Mouse (Mus musculus): ENCODE results near the gene Crybg3.
A peak's percentile ranks its signal among the peaks of the same experiment; 100 is the strongest.

The Crybg3 gene

GRCm38 (mm10) chr16:59600311-59601251 lies at the start of gene Crybg3:
Gene Crybg3, minus strand, starts transcription at chr16:59600979.
- peak; percentile 75 for DNase-seq (ENCODE audit: low spot score)

GRCm38 (mm10) chr16:59643766-59644165 lies 43.0 kb upstream of the Crybg3 start:
- no peak for DNase-seq (ENCODE audit: low spot score)

- DNase-seq (ENCODE audit: low spot score) = no peak
Measured at GRCm38 (mm10) chr16:59639985-59640384, 39.2 kb upstream of the Crybg3 start.

- peak; percentile 90 for DNase-seq (ENCODE audit: low spot score)
Measured at GRCm38 (mm10) chr16:59639102-59639691, 38.4 kb upstream of the Crybg3 start, which contains the start of gene Arl6. Gene Arl6, minus strand, starts transcription at chr16:59639391.

GRCm38 (mm10) chr16:59634598-59634997 lies 33.8 kb upstream of the Crybg3 start:
- no peak for DNase-seq (ENCODE audit: low spot score)

- DNase-seq (ENCODE audit: low spot score) = no peak
Measured at GRCm38 (mm10) chr16:59621554-59621953, 20.8 kb upstream of the Crybg3 start.

- DNase-seq (ENCODE audit: low spot score) = no peak
Measured at GRCm38 (mm10) chr16:59617167-59617566, 16.4 kb upstream of the Crybg3 start.

GRCm38 (mm10) chr16:59615675-59616074 lies 14.9 kb upstream of the Crybg3 start:
- DNase-seq (ENCODE audit: low spot score) = no peak

GRCm38 (mm10) chr16:59610750-59611149 lies 10.0 kb upstream of the Crybg3 start:
- no peak for DNase-seq (ENCODE audit: low spot score)

- no peak for DNase-seq (ENCODE audit: low spot score)
Measured at GRCm38 (mm10) chr16:59604078-59604781, 3.5 kb upstream of the Crybg3 start.

- DNase-seq (ENCODE audit: low spot score) = no peak
Measured at GRCm38 (mm10) chr16:59599411-59600265, 1.1 kb downstream of the Crybg3 start.

GRCm38 (mm10) chr16:59598997-59599396 lies 1.8 kb downstream of the Crybg3 start:
- no peak for DNase-seq (ENCODE audit: low spot score)

- DNase-seq (ENCODE audit: low spot score) = no peak
Measured at GRCm38 (mm10) chr16:59597256-59597655, 3.5 kb downstream of the Crybg3 start.

- DNase-seq (ENCODE audit: low spot score) = no peak
Measured at GRCm38 (mm10) chr16:59594714-59595113, 6.1 kb downstream of the Crybg3 start.

- DNase-seq (ENCODE audit: low spot score) = no peak
Measured at GRCm38 (mm10) chr16:59590790-59591189, 10.0 kb downstream of the Crybg3 start.

GRCm38 (mm10) chr16:59588351-59589025 lies 12.3 kb downstream of the Crybg3 start:
- no peak for DNase-seq (ENCODE audit: low spot score)

- no peak for DNase-seq (ENCODE audit: low spot score)
Measured at GRCm38 (mm10) chr16:59587816-59588215, 13.0 kb downstream of the Crybg3 start.

- no peak for DNase-seq (ENCODE audit: low spot score)
Measured at GRCm38 (mm10) chr16:59586911-59587310, 13.9 kb downstream of the Crybg3 start.

- DNase-seq (ENCODE audit: low spot score) = no peak
Measured at GRCm38 (mm10) chr16:59586276-59586675, 14.5 kb downstream of the Crybg3 start.

GRCm38 (mm10) chr16:59585706-59586244 lies 15.0 kb downstream of the Crybg3 start:
- DNase-seq (ENCODE audit: low spot score) = no peak

GRCm38 (mm10) chr16:59583515-59583914 lies 17.3 kb downstream of the Crybg3 start:
- DNase-seq (ENCODE audit: low spot score) = no peak
